Mouse (Mus musculus) limb, embryonic 13.5 days (tissue): Measurements from ENCODE around the gene Inpp5d. TPM values are rescaled to one million over a fixed set of nuclear protein-coding genes. Genes with fewer than 3 reads are reported as not detected.

ENCODE experiments used
- ATAC-seq: fragments of 200-750 bp; cut with Nextera tagmentation; 2 replicates; pipeline ENCODE4 v1.8.0; 2017; ENCODE audit warnings: low read depth, moderate number of reproducible peaks, moderate TSS enrichment; ENCODE audit not compliant: low FRiP score
- H3K27ac ChIP-seq: fragments of 300-500 bp; sonication (generic); 2 replicates; pipeline ENCODE4 v1.5.1; 2015; ENCODE audit warnings: inconsistent platforms, mild to moderate bottlenecking, moderate library complexity
- H3K27me3 ChIP-seq: fragments of 300-500 bp; sonication (generic); 2 replicates; pipeline ENCODE4 v1.6.1; 2015; ENCODE audit warnings: mild to moderate bottlenecking, inconsistent platforms
- H3K36me3 ChIP-seq: fragments of 300-500 bp; sonication (generic); 2 replicates; pipeline ENCODE4 v1.6.1; 2015; ENCODE audit warnings: inconsistent platforms, mild to moderate bottlenecking, moderate library complexity
- H3K4me1 ChIP-seq: fragments of 300-500 bp; sonication (generic); 2 replicates; pipeline ENCODE4 v1.6.1; 2015; ENCODE audit warnings: inconsistent platforms
- H3K4me2 ChIP-seq: fragments of 300-500 bp; sonication (generic); replicated peaks from 2 replicates; pipeline ENCODE4 v1.6.1; 2015; ENCODE audit warnings: inconsistent platforms, mild to moderate bottlenecking, moderate library complexity
- H3K4me3 ChIP-seq: fragments of 300-500 bp; sonication (generic); 2 replicates; pipeline ENCODE4 v1.5.1; 2015; ENCODE audit warnings: moderate library complexity, mild to moderate bottlenecking, inconsistent platforms
- H3K9ac ChIP-seq: fragments of 300-500 bp; sonication (generic); 2 replicates; pipeline ENCODE4 v1.6.1; 2015; ENCODE audit warnings: mild to moderate bottlenecking, inconsistent platforms
- H3K9me3 ChIP-seq: fragments of 300-500 bp; sonication (generic); 2 replicates; pipeline ENCODE4 v1.6.1; 2016; ENCODE audit warnings: inconsistent platforms
- WGBS: fragments of 180-500 bp; shearing (Covaris S2); methylation state at CpG from one replicate; pipeline ENCODE4 v1.1.7; 2015; 5-methylcytosine and 5-hydroxymethylcytosine counted together
- polyA plus RNA-seq: library from polyadenylated mRNA; unstranded; fragments of >200 nt; fragmentation: Nextera tagmentation; extraction: Ambion mirVana; gene quantifications from 2 replicates; pipeline ENCODE4 v1.2.1, GENCODE M21; 2015

Gene Inpp5d
- 4.7 and 5.6 TPM in 2 replicates for polyA plus RNA-seq

DNA sequence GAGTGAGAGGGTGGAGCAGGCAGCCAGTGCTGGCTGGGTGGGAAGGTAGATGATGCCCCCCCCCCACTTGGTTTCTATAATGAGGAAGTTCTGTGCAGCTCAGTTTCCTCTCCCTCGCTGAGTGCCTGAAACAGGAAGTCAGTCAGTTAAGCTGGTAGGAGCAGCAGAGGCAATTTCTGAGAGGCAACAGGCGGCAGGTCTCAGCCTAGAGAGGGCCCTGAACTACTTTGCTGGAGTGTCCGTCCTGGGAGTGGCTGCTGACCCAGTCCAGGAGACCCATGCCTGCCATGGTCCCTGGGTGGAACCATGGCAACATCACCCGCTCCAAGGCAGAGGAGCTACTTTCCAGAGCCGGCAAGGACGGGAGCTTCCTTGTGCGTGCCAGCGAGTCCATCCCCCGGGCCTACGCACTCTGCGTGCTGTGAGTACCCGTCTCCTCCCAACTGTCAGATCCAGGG lies at the start of gene Inpp5d:
Gene Inpp5d (plus strand): TSS at position 102 of the 458 bp plus-strand sequence.
- Histone ChIP-seq H3K4me3 (peak within 1 kb of the TSS; percentile 20), H3K27me3 (no peaks in the 10 kb centered on the region)

DNA sequence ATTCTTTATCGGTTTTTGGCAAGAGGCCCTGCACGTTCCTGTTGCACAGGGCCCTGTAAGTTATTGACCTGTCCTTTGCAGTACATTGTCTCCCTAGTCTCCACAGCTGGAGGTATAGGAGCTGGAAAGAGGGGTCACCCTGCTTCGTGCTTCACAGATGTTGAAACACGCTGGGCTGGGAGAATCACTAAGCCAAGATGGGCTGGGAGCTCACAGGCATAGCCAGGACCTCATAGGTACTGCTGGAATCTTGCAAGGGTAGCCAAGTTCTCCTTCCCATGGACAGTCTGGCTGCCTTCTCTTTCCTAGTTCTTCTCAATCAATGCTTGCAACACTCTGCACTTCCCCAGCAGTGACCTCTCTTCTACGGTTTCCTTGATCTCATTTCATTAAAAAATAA lies 46.9 kb upstream of the Inpp5d start:
- Histone ChIP-seq H3K36me3 (no peaks in the 10 kb centered on the region), H3K27ac (no peak overlapping the region), H3K4me3 (no peak overlapping the region), H3K4me2 (no peak overlapping the region), H3K27me3 (no peaks in the 10 kb centered on the region), H3K4me1 (peaks cover 21% of the 10 kb centered on the region), H3K9ac (no peak overlapping the region), H3K9me3 (no peaks in the 10 kb centered on the region)
- WGBS = 74% methylated on average over 5 of the region's 5 CpGs
- ATAC-seq = no peak

More for the DNA sequence above, at the start of gene Inpp5d:
- Histone ChIP-seq H3K27ac (no peak within 1 kb of the TSS; the same call in 1 of the 2 replicates), H3K9ac (no peak within 1 kb of the TSS), H3K4me2 (peak within 1 kb of the TSS; percentile 4; the same call in 1 of the 2 replicates), H3K9me3 (no peaks in the 10 kb centered on the region), H3K4me1 (no peaks in the 10 kb centered on the region), H3K36me3 (no peaks in the 10 kb centered on the region)
- WGBS = 82% methylated on average over 12 of the region's 12 CpGs
- ATAC-seq = no peak

DNA sequence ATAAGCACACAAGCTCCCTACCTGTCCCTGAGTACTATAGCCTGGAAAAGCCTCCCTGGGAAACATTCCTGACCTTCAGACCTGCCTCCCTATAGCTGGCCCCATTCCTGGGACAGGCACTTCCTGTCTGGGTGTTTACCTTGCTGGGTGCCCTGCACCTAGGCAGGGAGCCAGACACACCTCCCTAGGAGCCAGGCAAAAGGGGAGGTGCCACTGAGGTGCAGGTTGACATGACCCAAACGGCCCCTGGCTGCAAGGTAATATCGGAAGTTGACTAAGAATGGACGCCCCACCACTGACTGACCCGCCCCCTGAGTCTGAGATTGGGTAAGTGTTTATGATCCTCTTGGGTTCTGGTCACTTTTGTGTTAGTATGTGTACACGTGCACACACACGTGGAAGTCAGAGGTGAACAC lies 46.3 kb upstream of the Inpp5d start, which contains the start of gene Ngef:
Gene Ngef (minus strand): TSS at position 71 of the 416 bp plus-strand sequence.
- Histone ChIP-seq H3K9me3 (no peaks in the 10 kb centered on the region), H3K27ac (no peak within 1 kb of the TSS), H3K36me3 (no peaks in the 10 kb centered on the region), H3K27me3 (no peaks in the 10 kb centered on the region), H3K9ac (no peak within 1 kb of the TSS), H3K4me3 (no peak within 1 kb of the TSS), H3K4me1 (peaks cover 21% of the 10 kb centered on the region), H3K4me2 (no peak within 1 kb of the TSS)
- 59% methylated on average over 6 of the region's 6 CpGs for WGBS
- ATAC-seq = no peak

DNA sequence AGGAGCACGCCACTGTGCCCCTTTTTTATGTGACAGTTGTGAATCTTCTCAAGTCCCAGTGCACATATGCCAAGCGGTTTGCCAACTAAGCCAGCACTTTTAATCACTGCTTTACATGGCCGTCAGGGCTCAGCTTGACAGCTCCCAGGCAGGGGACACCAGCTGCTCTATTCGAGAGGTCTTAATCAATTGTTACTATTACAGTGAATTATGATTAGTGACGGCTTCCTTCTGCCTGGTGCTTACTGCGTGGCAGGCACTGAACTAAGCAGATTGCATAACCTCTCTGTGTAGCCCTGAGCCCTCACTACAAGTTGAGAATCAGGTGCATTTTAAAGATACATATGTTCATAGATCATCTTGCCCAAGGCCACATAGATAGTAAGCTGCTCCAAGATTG lies 45.8 kb upstream of the Inpp5d start:
- Histone ChIP-seq H3K27ac (no peak overlapping the region), H3K4me3 (no peak overlapping the region), H3K27me3 (no peaks in the 10 kb centered on the region), H3K4me1 (peaks cover 21% of the 10 kb centered on the region), H3K9me3 (no peaks in the 10 kb centered on the region), H3K9ac (no peak overlapping the region), H3K4me2 (no peak overlapping the region), H3K36me3 (no peaks in the 10 kb centered on the region)
- ATAC-seq = no peak
- WGBS = 55% methylated on average over 6 of the region's 6 CpGs

DNA sequence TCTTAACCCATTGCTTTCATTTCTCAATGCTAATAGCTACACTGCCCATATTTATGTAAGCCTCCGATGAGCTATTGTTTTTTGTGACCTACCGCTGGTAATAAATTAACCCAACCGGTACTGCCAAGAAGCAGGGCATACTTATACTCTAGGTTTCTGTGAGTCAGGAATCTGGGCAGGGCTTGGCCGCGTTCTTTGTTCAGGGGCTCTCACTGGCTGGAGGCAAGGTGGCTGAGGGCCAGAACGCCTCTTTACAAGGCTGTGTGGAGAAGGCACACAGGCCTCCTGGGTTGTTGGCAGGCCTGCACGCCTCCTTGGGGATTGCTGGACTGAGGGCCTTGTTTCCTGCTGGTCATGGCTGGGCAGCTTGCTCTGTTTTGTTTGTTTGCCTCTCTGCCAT lies 45.3 kb upstream of the Inpp5d start:
- Histone ChIP-seq H3K36me3 (no peaks in the 10 kb centered on the region), H3K27ac (0 out of 2 replicates have a peak overlapping the region, but pooled peaks have one; percentile 28), H3K9me3 (no peaks in the 10 kb centered on the region), H3K4me2 (no peak overlapping the region), H3K27me3 (no peaks in the 10 kb centered on the region), H3K4me3 (no peak overlapping the region), H3K9ac (no peak overlapping the region), H3K4me1 (peaks cover 21% of the 10 kb centered on the region)
- 0 out of 2 replicates have a peak, but pooled peaks have one; percentile 32 for ATAC-seq
- WGBS = 59% methylated on average over 7 of the region's 7 CpGs

DNA sequence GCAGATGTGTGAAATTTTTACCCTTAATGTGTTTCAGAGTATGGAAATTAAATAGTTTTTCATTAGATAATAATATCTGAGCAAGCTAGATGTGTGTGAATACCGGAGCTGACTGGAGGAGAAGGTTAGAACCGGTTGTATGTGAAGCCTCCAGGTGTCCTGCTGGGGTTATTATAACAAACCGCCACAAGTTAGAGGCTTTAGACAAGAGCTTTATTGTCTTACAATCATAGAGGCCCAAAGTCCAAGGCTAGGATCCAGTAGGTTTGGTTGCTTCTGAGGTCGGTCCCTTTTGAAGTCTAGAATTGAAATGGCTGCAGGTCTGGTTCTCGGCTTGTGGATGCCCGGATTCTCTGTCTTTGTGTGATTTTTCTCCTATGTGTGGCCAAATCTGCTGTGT lies 41.1 kb upstream of the Inpp5d start:
- Histone ChIP-seq H3K4me1 (peaks cover 13% of the 10 kb centered on the region), H3K9me3 (no peaks in the 10 kb centered on the region), H3K4me2 (no peak overlapping the region), H3K4me3 (no peak overlapping the region), H3K36me3 (no peaks in the 10 kb centered on the region), H3K27ac (no peak overlapping the region), H3K27me3 (no peaks in the 10 kb centered on the region), H3K9ac (no peak overlapping the region)
- no peak for ATAC-seq
- WGBS = 85% methylated on average over 6 of the region's 6 CpGs

DNA sequence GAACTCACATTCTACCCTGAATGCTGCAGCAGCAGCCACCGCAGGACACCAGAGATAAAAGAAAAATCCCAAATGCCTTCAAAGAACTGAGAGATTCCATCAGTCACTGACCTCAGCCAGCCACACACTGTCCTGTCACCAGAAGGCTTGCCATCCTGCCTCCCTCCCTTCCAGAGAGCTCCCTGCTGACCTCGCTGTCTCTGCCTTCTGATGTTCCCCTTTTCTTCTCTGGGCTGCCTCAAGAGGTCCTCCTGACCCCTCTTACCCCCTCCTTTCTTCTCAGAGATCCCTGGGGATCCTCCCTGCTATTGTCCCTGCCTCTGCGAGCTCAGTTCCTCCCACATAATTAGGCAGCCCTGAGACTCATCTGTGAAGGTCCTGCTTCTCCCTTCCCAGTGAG lies 39.3 kb upstream of the Inpp5d start:
- H3K4me2 ChIP-seq = no peak overlapping the region
- no peak overlapping the region for H3K27ac ChIP-seq
- WGBS = 8% methylated on average over 3 of the region's 3 CpGs
- no peak overlapping the region for H3K9ac ChIP-seq
- no peaks in the 10 kb centered on the region for H3K36me3 ChIP-seq
- no peaks in the 10 kb centered on the region for H3K27me3 ChIP-seq
- H3K9me3 ChIP-seq = no peaks in the 10 kb centered on the region
- H3K4me1 ChIP-seq = no peaks in the 10 kb centered on the region
- ATAC-seq = no peak
- no peak overlapping the region for H3K4me3 ChIP-seq

DNA sequence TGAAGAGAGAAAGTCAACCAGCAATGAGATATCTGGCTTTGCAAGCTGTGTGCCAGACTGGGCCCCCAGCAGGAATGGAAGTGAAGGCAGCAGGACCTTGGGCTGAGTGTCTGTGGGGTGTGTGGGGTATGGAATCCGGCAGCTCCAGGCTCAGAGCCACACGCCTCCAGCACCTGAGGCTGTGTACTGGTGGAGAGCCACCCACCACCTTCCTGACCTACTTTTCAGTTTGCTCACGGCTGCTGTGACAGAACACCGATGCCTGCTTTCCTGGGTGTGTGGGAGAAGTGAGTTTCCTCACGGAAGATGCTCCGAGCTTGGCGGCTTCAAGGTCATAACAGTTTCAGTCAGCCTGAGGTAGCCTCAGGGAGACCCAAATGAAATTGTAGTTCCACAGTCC lies 30.9 kb upstream of the Inpp5d start:
- H3K9ac ChIP-seq = no peak overlapping the region
- H3K36me3 ChIP-seq = no peaks in the 10 kb centered on the region
- ATAC-seq = no peak
- no peaks in the 10 kb centered on the region for H3K9me3 ChIP-seq
- no peaks in the 10 kb centered on the region for H3K27me3 ChIP-seq
- no peak overlapping the region for H3K4me2 ChIP-seq
- H3K4me1 ChIP-seq = no peaks in the 10 kb centered on the region
- H3K27ac ChIP-seq = no peak overlapping the region
- no peak overlapping the region for H3K4me3 ChIP-seq
- WGBS = 87% methylated on average over 7 of the region's 7 CpGs

DNA sequence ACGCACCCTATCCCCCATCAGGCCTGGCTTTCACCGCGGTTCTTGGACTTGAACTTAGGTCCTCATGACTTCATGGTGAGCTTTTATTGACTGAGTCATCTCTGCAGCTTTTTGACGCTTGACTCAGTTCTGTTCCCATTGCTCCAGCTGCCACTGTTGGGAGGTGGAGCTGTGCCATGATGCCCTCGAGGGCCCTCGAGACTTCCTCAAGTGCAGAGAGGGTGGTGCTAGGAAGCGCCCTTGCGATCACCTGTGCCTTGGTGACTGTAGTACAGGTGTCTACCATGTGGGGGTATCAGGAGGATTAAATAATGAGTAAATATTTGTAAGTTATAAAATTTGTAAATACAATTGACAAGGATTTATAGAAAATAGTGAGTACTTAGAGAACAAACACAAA lies 30.1 kb upstream of the Inpp5d start:
- Histone ChIP-seq H3K9me3 (no peaks in the 10 kb centered on the region), H3K9ac (no peak overlapping the region), H3K4me2 (no peak overlapping the region), H3K27ac (no peak overlapping the region), H3K4me1 (no peaks in the 10 kb centered on the region), H3K4me3 (no peak overlapping the region), H3K27me3 (no peaks in the 10 kb centered on the region), H3K36me3 (no peaks in the 10 kb centered on the region)
- 88% methylated on average over 8 of the region's 8 CpGs for WGBS
- no peak for ATAC-seq

DNA sequence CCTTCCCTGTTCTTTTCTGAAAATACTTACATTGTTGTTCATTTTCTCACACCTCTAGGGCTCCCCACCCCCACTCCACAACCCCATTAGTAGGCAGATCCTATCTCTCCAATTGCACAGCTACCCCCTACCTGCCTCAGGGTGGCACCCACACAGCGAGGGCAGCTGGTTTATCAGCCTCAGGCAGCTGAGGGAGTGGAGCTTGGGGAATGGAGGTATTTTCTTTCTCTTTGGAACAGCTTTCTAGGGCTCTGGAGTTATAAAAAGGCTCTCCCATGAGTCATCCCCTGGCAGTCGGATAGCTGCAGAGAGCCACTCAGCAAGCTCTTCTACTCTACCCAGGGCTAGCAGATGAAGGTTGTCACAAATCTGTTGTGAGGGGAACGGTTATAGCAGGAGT lies 25.9 kb upstream of the Inpp5d start:
- H3K36me3 ChIP-seq = no peaks in the 10 kb centered on the region
- 72% methylated on average over 3 of the region's 3 CpGs for WGBS
- H3K4me3 ChIP-seq = no peak overlapping the region
- no peak overlapping the region for H3K27ac ChIP-seq
- H3K9ac ChIP-seq = no peak overlapping the region
- H3K4me1 ChIP-seq = no peaks in the 10 kb centered on the region
- no peaks in the 10 kb centered on the region for H3K27me3 ChIP-seq
- no peak overlapping the region for H3K4me2 ChIP-seq
- no peaks in the 10 kb centered on the region for H3K9me3 ChIP-seq
- no peak for ATAC-seq

DNA sequence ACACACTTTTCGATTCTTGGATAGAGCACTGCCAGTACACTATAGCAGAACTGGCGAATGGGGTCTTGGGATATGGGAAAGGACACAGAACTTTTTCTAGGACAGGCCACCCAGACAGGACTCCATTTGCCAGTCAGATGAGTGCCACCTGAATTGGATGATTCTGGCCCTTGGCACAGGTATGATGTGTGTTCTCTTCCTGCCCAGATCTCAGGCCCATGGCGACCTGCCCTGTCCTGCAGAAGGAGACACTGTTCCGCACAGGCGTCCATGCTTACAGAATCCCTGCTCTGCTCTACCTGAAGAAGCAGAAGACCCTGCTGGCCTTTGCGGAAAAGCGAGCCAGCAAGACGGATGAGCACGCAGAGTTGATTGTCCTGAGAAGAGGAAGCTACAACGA lies 25.4 kb upstream of the Inpp5d start:
- no peaks in the 10 kb centered on the region for H3K9me3 ChIP-seq
- H3K4me1 ChIP-seq = no peaks in the 10 kb centered on the region
- H3K27me3 ChIP-seq = no peaks in the 10 kb centered on the region
- ATAC-seq = no peak
- H3K27ac ChIP-seq = no peak overlapping the region
- 91% methylated on average over 10 of the region's 10 CpGs for WGBS
- H3K36me3 ChIP-seq = no peaks in the 10 kb centered on the region
- H3K4me3 ChIP-seq = no peak overlapping the region
- no peak overlapping the region for H3K9ac ChIP-seq
- no peak overlapping the region for H3K4me2 ChIP-seq

DNA sequence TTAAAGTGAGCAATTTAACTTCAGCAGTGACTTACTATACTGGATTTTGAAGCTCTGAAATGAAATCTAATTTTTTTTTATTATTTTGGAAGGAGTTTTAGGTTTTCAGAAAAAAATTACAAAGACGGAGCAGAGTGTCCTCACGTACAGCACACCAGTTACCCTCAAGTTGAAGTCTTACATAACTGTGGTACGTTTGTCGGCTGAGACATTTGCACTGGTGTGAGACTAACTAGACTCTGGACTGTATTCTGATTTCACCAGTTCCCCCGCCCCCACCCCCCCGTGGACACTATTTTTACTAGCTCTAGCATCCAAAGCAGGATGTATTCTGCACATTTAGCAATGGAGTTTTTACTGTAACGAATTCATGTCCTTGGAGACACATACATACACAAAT lies 19.6 kb upstream of the Inpp5d start:
- H3K9ac ChIP-seq = no peak overlapping the region
- no peak overlapping the region for H3K4me2 ChIP-seq
- no peak overlapping the region for H3K4me3 ChIP-seq
- no peaks in the 10 kb centered on the region for H3K4me1 ChIP-seq
- H3K27ac ChIP-seq = no peak overlapping the region
- H3K9me3 ChIP-seq = no peaks in the 10 kb centered on the region
- ATAC-seq = no peak
- no peaks in the 10 kb centered on the region for H3K36me3 ChIP-seq
- H3K27me3 ChIP-seq = no peaks in the 10 kb centered on the region
- WGBS = 79% methylated on average over 7 of the region's 7 CpGs

DNA sequence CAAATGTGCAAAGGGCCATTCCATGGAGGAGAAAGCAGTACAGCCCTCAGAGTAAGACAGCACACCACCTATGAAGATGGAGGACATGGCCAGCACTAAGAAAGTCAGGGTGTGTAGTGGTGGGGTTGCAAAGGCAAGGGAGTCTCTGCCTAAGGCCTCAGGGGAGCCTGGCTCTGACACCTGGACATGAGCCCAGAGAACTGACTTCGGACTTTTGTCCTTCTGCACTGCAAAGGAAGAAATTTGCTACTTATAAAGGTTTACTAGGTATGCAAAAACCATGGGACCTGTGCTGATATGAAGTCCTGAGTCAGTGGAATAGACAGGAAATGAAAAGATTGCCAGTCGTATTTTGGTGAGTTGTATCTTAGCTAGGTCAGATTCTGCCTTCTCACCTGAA lies 18.3 kb upstream of the Inpp5d start:
- Histone ChIP-seq H3K4me2 (no peak overlapping the region), H3K9ac (no peak overlapping the region), H3K27ac (no peak overlapping the region), H3K4me3 (no peak overlapping the region), H3K9me3 (no peaks in the 10 kb centered on the region), H3K36me3 (no peaks in the 10 kb centered on the region), H3K4me1 (no peaks in the 10 kb centered on the region), H3K27me3 (no peaks in the 10 kb centered on the region)
- no peak for ATAC-seq
- WGBS = 64% methylated on average over 2 of the region's 2 CpGs
